Mouse (Mus musculus) midbrain, postnatal 0 days (tissue): ENCODE results near the gene Nbeal1. TPM values are rescaled to one million over a fixed set of nuclear protein-coding genes. Genes with fewer than 3 reads are reported as not detected.

Experiments used
- ATAC-seq: fragments of 200-750 bp; cut with Nextera tagmentation; 2 replicates; pipeline ENCODE4 v1.8.0; 2017; ENCODE audit warnings: moderate number of reproducible peaks, mild to moderate bottlenecking, moderate TSS enrichment, moderate library complexity; ENCODE audit not compliant: low FRiP score
- DNase-seq: peaks from one replicate; pipeline ENCODE4 v3.0.0-alpha.2; 2015; ENCODE audit warnings: low spot score
- H3K27ac ChIP-seq: fragments of 300-500 bp; sonication (generic); 2 replicates; pipeline ENCODE4 v1.5.1; 2014; ENCODE audit warnings: low read depth, mild to moderate bottlenecking, low read length, mixed read lengths
- H3K27me3 ChIP-seq: fragments of 300-500 bp; sonication (generic); 2 replicates; pipeline ENCODE4 v1.6.1; 2014; ENCODE audit warnings: low read length, control low read depth, mixed read lengths; ENCODE audit not compliant: insufficient read depth
- H3K36me3 ChIP-seq: fragments of 300-500 bp; sonication (generic); 2 replicates; pipeline ENCODE4 v1.6.1; 2014; ENCODE audit warnings: low read length, control low read depth, mixed read lengths; ENCODE audit not compliant: insufficient read depth
- H3K4me1 ChIP-seq: fragments of 300-500 bp; sonication (generic); 2 replicates; pipeline ENCODE4 v1.6.1; 2014; ENCODE audit warnings: mild to moderate bottlenecking, control low read depth, antibody characterized with exemption, low read length, mixed read lengths; ENCODE audit not compliant: insufficient read depth
- H3K4me2 ChIP-seq: fragments of 300-500 bp; sonication (generic); 2 replicates; pipeline ENCODE4 v1.6.1; 2014; ENCODE audit warnings: low read depth, mild to moderate bottlenecking, low read length, mixed read lengths; ENCODE audit not compliant: poor library complexity, severe bottlenecking
- H3K4me3 ChIP-seq: fragments of 300-500 bp; sonication (generic); 2 replicates; pipeline ENCODE4 v1.5.1; 2014; ENCODE audit warnings: low read depth, mild to moderate bottlenecking, low read length, moderate library complexity
- H3K9ac ChIP-seq: fragments of 300-500 bp; sonication (generic); replicated peaks from 2 replicates; pipeline ENCODE4 v1.6.1; 2014; ENCODE audit warnings: mild to moderate bottlenecking, low read length, moderate library complexity, mixed read lengths; ENCODE audit not compliant: poor library complexity, severe bottlenecking
- H3K9me3 ChIP-seq: fragments of 300-500 bp; sonication (generic); 2 replicates; pipeline ENCODE4 v1.6.1; 2016; ENCODE audit warnings: low read length, control low read depth
- CTCF ChIP-seq: IDR thresholded peaks from 2 replicates; pipeline ENCODE4 v1.5.1; 2016; ENCODE audit warnings: antibody characterized with exemption, mild to moderate bottlenecking
- WGBS: fragments of 180-500 bp; shearing (Covaris S2); extraction: QIAGEN DNeasy Blood & Tissue Kit; methylation state at CpG from one replicate; pipeline ENCODE4 v1.1.7; 2014; 5-methylcytosine and 5-hydroxymethylcytosine counted together
- polyA plus RNA-seq: library from polyadenylated mRNA; unstranded; fragments of >200 nt; fragmentation: Nextera tagmentation; extraction: Ambion mirVana; gene quantifications from 2 replicates; pipeline ENCODE4 v1.2.1, GENCODE M21; 2015
- total RNA-seq: library from RNA; depleted of rRNA; stranded (reverse); fragments of >200 nt; gene quantifications from 2 replicates; pipeline ENCODE4 v1.2.3, GENCODE M21; 2014

Gene Nbeal1
- total and polyA plus RNA-seq, 2 experiments from 2014 or later, result 5.2 to 23.0 TPM

- H3K9me3 ChIP-seq, result no peaks in the 10 kb centered on the region
- no peaks in the 10 kb centered on the region for H3K36me3 ChIP-seq
- H3K4me1 ChIP-seq, result no peaks in the 10 kb centered on the region
- no peak for TF ChIP-seq CTCF
- DNase-seq (no peak), ATAC-seq (no peak)
- no peak overlapping the region for H3K4me2 ChIP-seq
- no peak overlapping the region for H3K9ac ChIP-seq
- no peaks in the 10 kb centered on the region for H3K27me3 ChIP-seq
- no peak overlapping the region for H3K27ac ChIP-seq
- H3K4me3 ChIP-seq, result no peak overlapping the region
These were observed 8.1 kb downstream of the Nbeal1 start for GRCm38 (mm10) chr1:60188454-60188853.

GRCm38 (mm10) chr1:60196813-60197212, 16.4 kb downstream of the Nbeal1 start:
- DNase-seq, result no peak
- ATAC-seq, result no peak
- no peaks in the 10 kb centered on the region for H3K4me1 ChIP-seq
- no peak overlapping the region for H3K27ac ChIP-seq
- no peak overlapping the region for H3K9ac ChIP-seq
- TF ChIP-seq CTCF, result peak; percentile 47
- no peak overlapping the region for H3K4me3 ChIP-seq
- H3K9me3 ChIP-seq, result no peaks in the 10 kb centered on the region
- H3K36me3 ChIP-seq, result peaks cover 10% of the 10 kb centered on the region
- H3K27me3 ChIP-seq, result no peaks in the 10 kb centered on the region
- H3K4me2 ChIP-seq, result no peak overlapping the region
- WGBS, result 60% methylated on average over 3 of the region's 3 CpGs

- no peak overlapping the region for H3K27ac ChIP-seq
- ATAC-seq (no peak), DNase-seq (no peak)
- no peak for TF ChIP-seq CTCF
- no peak overlapping the region for H3K4me3 ChIP-seq
- 42% methylated on average over 4 of the region's 4 CpGs for WGBS
- H3K36me3 ChIP-seq, result peaks cover 20% of the 10 kb centered on the region
- H3K4me2 ChIP-seq, result no peak overlapping the region
- H3K9ac ChIP-seq, result no peak overlapping the region
- no peaks in the 10 kb centered on the region for H3K27me3 ChIP-seq
- no peaks in the 10 kb centered on the region for H3K4me1 ChIP-seq
- no peaks in the 10 kb centered on the region for H3K9me3 ChIP-seq
These were observed 18.6 kb downstream of the Nbeal1 start for GRCm38 (mm10) chr1:60199006-60199405.

- Histone ChIP-seq H3K9ac (no peak overlapping the region), H3K4me3 (no peak overlapping the region), H3K36me3 (0 out of 2 replicates have a peak, but pooled peaks cover 6% of the 10 kb centered on the region), H3K4me2 (no peak overlapping the region), H3K9me3 (no peaks in the 10 kb centered on the region), H3K4me1 (no peaks in the 10 kb centered on the region), H3K27me3 (no peaks in the 10 kb centered on the region), H3K27ac (no peak overlapping the region)
- no peak for TF ChIP-seq CTCF
- no peak for ATAC-seq
- DNase-seq, result no peak
- 95% methylated on average over 4 of the region's 4 CpGs for WGBS
These were observed 55.9 kb downstream of the Nbeal1 start for GRCm38 (mm10) chr1:60236261-60236660.

GRCm38 (mm10) chr1:60240430-60240829, 60.0 kb downstream of the Nbeal1 start:
- no peak for ATAC-seq
- H3K9ac ChIP-seq, result no peak overlapping the region
- H3K4me1 ChIP-seq, result no peaks in the 10 kb centered on the region
- no peak overlapping the region for H3K4me2 ChIP-seq
- no peak for TF ChIP-seq CTCF
- H3K27me3 ChIP-seq, result no peaks in the 10 kb centered on the region
- peaks cover 5% of the 10 kb centered on the region for H3K36me3 ChIP-seq
- no peak overlapping the region for H3K4me3 ChIP-seq
- no peaks in the 10 kb centered on the region for H3K9me3 ChIP-seq
- DNase-seq, result no peak
- no peak overlapping the region for H3K27ac ChIP-seq

GRCm38 (mm10) chr1:60268113-60268512, 87.7 kb downstream of the Nbeal1 start:
- no peak for TF ChIP-seq CTCF
- Histone ChIP-seq H3K27me3 (no peaks in the 10 kb centered on the region), H3K4me3 (no peak overlapping the region), H3K4me2 (no peak overlapping the region), H3K36me3 (peaks cover 21% of the 10 kb centered on the region), H3K4me1 (no peaks in the 10 kb centered on the region), H3K27ac (no peak overlapping the region), H3K9me3 (no peaks in the 10 kb centered on the region), H3K9ac (no peak overlapping the region)
- WGBS, result 90% methylated on average over 3 of the region's 3 CpGs
- DNase-seq (no peak), ATAC-seq (no peak)

GRCm38 (mm10) chr1:60269314-60269713, 88.9 kb downstream of the Nbeal1 start:
- no peaks in the 10 kb centered on the region for H3K27me3 ChIP-seq

More at GRCm38 (mm10) chr1:60269314-60269713, 88.9 kb downstream of the Nbeal1 start:
- no peak overlapping the region for H3K9ac ChIP-seq
- H3K27ac ChIP-seq, result no peak overlapping the region
- H3K4me2 ChIP-seq, result no peak overlapping the region
- H3K4me1 ChIP-seq, result no peaks in the 10 kb centered on the region
- H3K9me3 ChIP-seq, result no peaks in the 10 kb centered on the region
- H3K36me3 ChIP-seq, result peaks cover 16% of the 10 kb centered on the region; the same call in 1 of the 2 replicates
- no peak for DNase-seq
- ATAC-seq, result no peak
- no peak overlapping the region for H3K4me3 ChIP-seq
- no peak for TF ChIP-seq CTCF
